Mouse (Mus musculus) left cerebral cortex, adult 11 months (tissue): ENCODE measurements at regions not wholly inside any gene's neighbourhood (a gene's known extent, or its start where the extent isn't known, plus 50 kb on each side); places are given as distances from the start of the nearest gene placed in this dataset.

ENCODE experiments used
- DNase-seq: peaks from one replicate; pipeline ENCODE4 v3.0.0; 2022; ENCODE audit warnings: low spot score

- DNase-seq: no peak
Observed at GRCm38 (mm10) chr10:9569277-9569676, 105.7 kb downstream of the Samd5 start.

- no peak for DNase-seq
Observed at GRCm38 (mm10) chr10:9557517-9558065, 117.4 kb downstream of the Samd5 start.

- no peak for DNase-seq
Observed at GRCm38 (mm10) chr10:9557092-9557491, 117.9 kb downstream of the Samd5 start.

GRCm38 (mm10) chr10:9553946-9554345, 121.1 kb downstream of the Samd5 start:
- DNase-seq: no peak

- DNase-seq: no peak
Observed at GRCm38 (mm10) chr10:9549913-9550709, 124.9 kb downstream of the Samd5 start.

- DNase-seq: no peak
Observed at GRCm38 (mm10) chr10:9545807-9546206, 129.2 kb downstream of the Samd5 start.

GRCm38 (mm10) chr10:9544041-9544786, 130.8 kb downstream of the Samd5 start:
- no peak for DNase-seq

GRCm38 (mm10) chr10:9541579-9541978, 133.4 kb downstream of the Samd5 start:
- no peak for DNase-seq

- DNase-seq: no peak
Observed at GRCm38 (mm10) chr10:9537686-9538085, 137.3 kb downstream of the Samd5 start.

- DNase-seq: no peak
Observed at GRCm38 (mm10) chr10:9534552-9534951, 140.5 kb downstream of the Samd5 start.

- DNase-seq: no peak
Observed at GRCm38 (mm10) chr10:9533283-9533682, 141.7 kb downstream of the Samd5 start.

- DNase-seq: no peak
Observed at GRCm38 (mm10) chr10:9531931-9532330, 143.1 kb downstream of the Samd5 start.

- no peak for DNase-seq
Observed at GRCm38 (mm10) chr10:9529408-9529807, 145.6 kb downstream of the Samd5 start.

- no peak for DNase-seq
Observed at GRCm38 (mm10) chr10:9528066-9528465, 146.9 kb downstream of the Samd5 start.

GRCm38 (mm10) chr10:9509764-9510390, 165.1 kb downstream of the Samd5 start:
- no peak for DNase-seq

- DNase-seq: no peak
Observed at GRCm38 (mm10) chr10:9509092-9509671, 165.8 kb downstream of the Samd5 start.

- no peak for DNase-seq
Observed at GRCm38 (mm10) chr10:9503569-9504493, 171.2 kb downstream of the Samd5 start.

GRCm38 (mm10) chr10:9498550-9498949, 176.5 kb downstream of the Samd5 start:
- no peak for DNase-seq

- no peak for DNase-seq
Observed at GRCm38 (mm10) chr10:9497021-9497420, 178.0 kb downstream of the Samd5 start.

GRCm38 (mm10) chr10:9495143-9495651, 179.8 kb downstream of the Samd5 start:
- DNase-seq: no peak

GRCm38 (mm10) chr10:9490416-9490815, 184.6 kb downstream of the Samd5 start:
- DNase-seq: no peak
